Mouse (Mus musculus) left cerebral cortex, postnatal 10 days (tissue): Measurements from ENCODE around the gene Lce1j. TPM values are rescaled to one million over a fixed set of nuclear protein-coding genes. Genes with fewer than 3 reads are reported as not detected.
"Not testable (repeated sequence)": the region's sequence is repeated elsewhere in the genome, so short reads cannot be mapped to it uniquely, and the experiment has no call there.

Experiments
- DNase-seq, 2 experiments: peaks; one replicate each; pipeline ENCODE4 v3.0.0; 2021 to 2022; ENCODE audit warnings: low spot score in 2 of 2, mixed read lengths in 1 of 2; ENCODE audit errors: extremely low spot score in 1 of 2
- intact Hi-C: fragments of 180-260 bp; cut with DNase I; formaldehyde crosslinking; loops from one replicate; pipeline ENCODE4 v1.15.1; 2025
- total RNA-seq, 2 experiments: library from RNA; stranded (reverse); gene quantifications; 2 replicates each; pipeline ENCODE4 v1.2.3; 2021

Lce1j gene
- total RNA-seq = not detected

DNA sequence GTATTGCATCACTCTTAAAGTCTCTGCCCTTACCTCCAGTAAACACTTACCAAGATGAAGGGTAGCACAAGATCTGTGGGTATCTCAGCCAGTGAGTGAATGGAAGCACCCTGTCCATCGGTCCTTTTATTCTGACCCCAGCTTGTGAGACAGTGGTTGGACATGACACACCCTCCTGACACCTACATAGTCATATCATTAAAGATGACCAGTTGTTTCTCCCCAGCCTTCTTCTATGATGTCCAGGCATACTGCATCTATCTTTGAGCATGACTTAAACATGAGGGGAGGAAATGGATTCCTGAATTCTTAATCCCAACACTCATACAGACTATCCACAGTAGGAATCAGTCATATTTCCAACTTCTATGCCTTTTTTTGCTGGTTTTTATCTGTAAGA is at the start of gene Lce1j:
Gene Lce1j (minus strand): TSS at position 101 of the 400 bp plus-strand sequence.
- intact Hi-C loops = no loop called here
- DNase-seq = no peak

DNA sequence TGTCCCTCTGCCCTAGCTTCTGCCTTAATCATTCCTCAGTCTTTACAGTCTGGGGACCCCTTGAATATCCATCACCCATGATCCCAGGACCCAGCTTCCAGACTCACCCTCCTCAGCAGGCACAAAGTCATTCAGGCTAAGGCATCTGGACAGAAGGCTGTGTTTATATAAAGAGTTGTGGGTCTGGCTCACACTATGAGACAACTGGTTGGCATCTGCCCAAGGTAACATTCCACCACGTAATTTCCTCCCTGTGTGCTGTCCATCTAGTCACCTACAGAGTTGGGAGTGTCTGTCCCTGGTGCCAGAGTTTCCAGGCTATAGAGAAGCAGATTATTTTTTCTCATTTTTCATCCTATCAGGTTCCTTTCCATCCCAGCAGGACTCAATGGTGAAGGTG is 36.8 kb upstream of the Lce1j start, which contains the start of gene Kprp:
Gene Kprp (minus strand): TSS at position 140 of the 400 bp plus-strand sequence.
- intact Hi-C loops = no loop called here
- DNase-seq = no peak

GRCm38 (mm10) chr3:92825808-92826207 is 35.5 kb upstream of the Lce1j start:
- intact Hi-C loops = no loop called here
- no peak for DNase-seq

DNA sequence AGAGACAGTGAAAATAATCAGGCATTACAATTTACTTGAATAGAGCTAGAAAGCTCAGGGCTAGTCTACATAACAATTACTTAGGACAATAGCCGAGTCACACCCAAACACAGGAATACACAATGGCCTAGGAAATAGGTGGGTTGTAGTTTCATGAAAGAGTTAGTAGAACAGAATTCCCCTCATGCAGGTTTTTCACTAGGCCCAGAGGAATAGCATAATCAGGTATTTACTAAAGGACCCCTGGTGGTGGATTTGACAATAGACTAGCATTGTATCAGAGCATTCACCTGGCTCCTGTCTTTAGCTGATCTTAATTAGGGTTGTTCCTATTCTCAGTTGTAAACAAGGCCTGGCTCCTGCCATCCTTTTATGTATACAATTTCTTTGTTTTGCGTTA is 25.7 kb upstream of the Lce1j start:
- intact Hi-C loops, DNase-seq: not testable (repeated sequence)

GRCm38 (mm10) chr3:92815581-92815980 is 25.3 kb upstream of the Lce1j start:
- intact Hi-C loops = no loop called here

GRCm38 (mm10) chr3:92807791-92808190 is 17.5 kb upstream of the Lce1j start, which contains the start of gene Lce1k:
Lce1k (minus strand) TSS chr3:92807891.
- intact Hi-C loops = no loop called here
- no peak for DNase-seq

More at GRCm38 (mm10) chr3:92815581-92815980, 25.3 kb upstream of the Lce1j start:
- no peak for DNase-seq

DNA sequence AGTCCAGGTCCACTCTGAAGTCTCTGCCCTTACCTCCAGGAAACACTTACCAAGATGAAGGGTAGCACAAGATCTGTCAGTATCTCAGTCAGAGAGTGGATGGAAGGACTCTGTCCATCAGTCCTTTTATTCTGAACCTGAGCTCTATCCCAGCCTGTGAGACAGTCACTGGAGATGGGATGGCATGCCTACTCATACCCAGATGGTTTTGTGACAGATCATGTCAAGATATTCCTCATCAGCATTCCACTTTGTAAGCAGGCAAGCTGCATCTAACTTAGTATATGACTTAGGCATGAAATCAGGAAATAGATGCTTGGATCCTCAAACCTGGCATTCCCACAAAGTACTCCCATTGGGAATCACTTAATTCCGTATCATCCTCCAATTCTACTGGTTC is 11.5 kb downstream of the Lce1j start, which contains the start of gene Lce1i:
Gene Lce1i (minus strand): TSS at position 101 of the 400 bp plus-strand sequence.
- no peak for DNase-seq
- intact Hi-C loops = no loop called here

GRCm38 (mm10) chr3:92771573-92771972 is 18.7 kb downstream of the Lce1j start:
- no peak for DNase-seq
- intact Hi-C loops = no loop called here

- no peak for DNase-seq
- intact Hi-C loops = no loop called here
These were observed 25.3 kb downstream of the Lce1j start, which contains the start of gene Lce1h for GRCm38 (mm10) chr3:92764965-92765364. Lce1h (minus strand) TSS chr3:92765065.

DNA sequence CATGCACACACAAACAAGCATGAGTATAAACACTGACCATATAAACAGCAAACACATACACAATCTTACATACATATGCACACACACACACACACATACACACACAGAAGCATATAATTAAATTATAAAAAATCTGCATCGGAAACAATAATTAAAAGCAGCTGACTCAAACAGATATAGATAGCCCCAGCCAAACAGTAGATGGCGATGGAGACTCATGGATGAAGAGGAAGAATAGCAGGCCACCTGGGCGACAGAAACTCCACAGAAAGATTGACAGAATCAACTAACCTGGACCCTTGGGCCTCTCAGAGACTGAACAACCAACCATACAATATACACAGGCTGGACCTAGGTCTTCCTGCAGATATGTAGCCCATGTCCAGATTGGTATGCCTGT is 37.1 kb downstream of the Lce1j start:
- intact Hi-C loops = no loop called here
- DNase-seq = no peak

- DNase-seq = no peak
- intact Hi-C loops = no loop called here
These were observed 38.1 kb downstream of the Lce1j start, which contains the start of gene Lce1g for GRCm38 (mm10) chr3:92752238-92752637. Lce1g (minus strand) TSS chr3:92752338.

- no peak for DNase-seq
- intact Hi-C loops = no loop called here
These were observed 51.3 kb downstream of the Lce1j start, which contains the start of gene Gm38119 for GRCm38 (mm10) chr3:92738996-92739395. Gm38119 (minus strand) TSS chr3:92739096.

Other genes with a start within 250 kb of the Lce1j start
- gene Ivl, start 216.8 kb downstream of the Lce1j start, total RNA-seq = not detected
- not detected for gene Smcp, start 201.5 kb downstream of the Lce1j start, total RNA-seq
- gene 2210017I01Rik, start 183.0 kb downstream of the Lce1j start, total RNA-seq = not detected
- not detected for gene Lce6a, start 168.9 kb downstream of the Lce1j start, total RNA-seq
- gene Lce1a1, start 142.2 kb downstream of the Lce1j start, total RNA-seq = not detected
- gene Lce1b, start 133.6 kb downstream of the Lce1j start, total RNA-seq = not detected
- gene Lce1a2, start 120.2 kb downstream of the Lce1j start, total RNA-seq = not detected
- gene Lce1c, start 111.3 kb downstream of the Lce1j start, total RNA-seq = not detected
- gene Lce1d, start 103.3 kb downstream of the Lce1j start, total RNA-seq = not detected
- gene Lce1e, start 81.4 kb downstream of the Lce1j start, total RNA-seq = not detected
- not detected for gene Lce1f, start 70.2 kb downstream of the Lce1j start, total RNA-seq
- not detected for gene Gm38119, start 51.4 kb downstream of the Lce1j start, total RNA-seq
- not detected for gene Lce1g, start 38.2 kb downstream of the Lce1j start, total RNA-seq
- not detected for gene Lce1h, start 25.4 kb downstream of the Lce1j start, total RNA-seq
- not detected for gene Lce1i, start 11.6 kb downstream of the Lce1j start, total RNA-seq
- gene Lce1k, start 17.4 kb upstream of the Lce1j start, total RNA-seq = not detected
- gene Kprp, start 36.7 kb upstream of the Lce1j start, total RNA-seq = not detected
- not detected for gene Lce1l, start 60.8 kb upstream of the Lce1j start, total RNA-seq
- not detected for gene 2310050C09Rik, start 79.7 kb upstream of the Lce1j start, total RNA-seq
- gene Lce3a, start 135.7 kb upstream of the Lce1j start, total RNA-seq = not detected
- gene Lce3b, start 142.5 kb upstream of the Lce1j start, total RNA-seq = not detected
- gene Lce3c, start 154.0 kb upstream of the Lce1j start, total RNA-seq = not detected
- gene Lce3d, start 166.9 kb upstream of the Lce1j start, total RNA-seq = not detected
- not detected for gene Lce3e, start 176.5 kb upstream of the Lce1j start, total RNA-seq
- not detected for gene Lce3f, start 201.7 kb upstream of the Lce1j start, total RNA-seq
- not detected for gene Crct1, start 225.2 kb upstream of the Lce1j start, total RNA-seq
- not detected for gene Lce1m, start 228.5 kb upstream of the Lce1j start, total RNA-seq